Comparison of ENCODE assay signal across 8 mouse cellular contexts in genomic region chr19:31755929-31756792, GRCm38 (mm10). TPM values are rescaled to one million over a fixed set of nuclear protein-coding genes. Genes with fewer than 3 reads are reported as not detected.
DNase-seq lines count a peak whose midpoint lies in the region; ATAC-seq lines count a peak whose summit lies in the region.

No protein-coding gene starts in this region.

- no peak overlapping the region for H3K9ac ChIP-seq in intestine, embryonic 16.5 days (ENCODE audit: low read depth, low read length)
- no peak overlapping the region for H3K9ac ChIP-seq in midbrain, embryonic 13.5 days (replicated peaks)

- H3K27me3 ChIP-seq in intestine, embryonic 16.5 days (replicated peaks; ENCODE audit: control insufficient read depth, insufficient read depth, low read length) = no peaks in the 10 kb centered on the region
- H3K27me3 ChIP-seq in midbrain, embryonic 13.5 days = peaks cover 21% of the 10 kb centered on the region

- no peak overlapping the region for H3K4me3 ChIP-seq in intestine, embryonic 16.5 days (ENCODE audit: low read length)
- H3K4me3 ChIP-seq in midbrain, embryonic 13.5 days (replicated peaks) = no peak overlapping the region

- no peaks in the 10 kb centered on the region for H3K36me3 ChIP-seq in intestine, embryonic 16.5 days (ENCODE audit: control insufficient read depth, insufficient read depth, low read length)
- H3K36me3 ChIP-seq in midbrain, embryonic 13.5 days = no peaks in the 10 kb centered on the region

- no peak overlapping the region for H3K27ac ChIP-seq in intestine, embryonic 16.5 days (ENCODE audit: low read length)
- H3K27ac ChIP-seq in midbrain, embryonic 13.5 days = no peak overlapping the region

- H3K4me2 ChIP-seq in intestine, embryonic 16.5 days (ENCODE audit: low read depth, low read length) = no peak overlapping the region
- no peak overlapping the region for H3K4me2 ChIP-seq in midbrain, embryonic 13.5 days (replicated peaks)

- H3K9me3 ChIP-seq in intestine, embryonic 16.5 days (ENCODE audit: control insufficient read depth, low read length) = no peaks in the 10 kb centered on the region
- H3K9me3 ChIP-seq in midbrain, embryonic 13.5 days = no peaks in the 10 kb centered on the region

- peak; percentile 4 to 10 for DNase-seq in urinary bladder, adult 18-20 months (ENCODE audit: low spot score in 2 of 2)
- DNase-seq in urinary bladder, adult 2 months (ENCODE audit: low spot score) = no peak
- peak; percentile 18 to 60 for DNase-seq in cerebellum, postnatal 36 days
- peak; percentile 55 for DNase-seq in left cerebral cortex, postnatal 4 days
- peak; percentile 20 for DNase-seq in testis, postnatal 14 days (ENCODE audit: low spot score)

- intact Hi-C loops in left cerebral cortex, postnatal 4 days (cut with DNase I) = no loop called here

- 0 out of 2 replicates have a peak, but pooled peaks cover 4% of the 10 kb centered on the region for H3K4me1 ChIP-seq in intestine, embryonic 16.5 days (ENCODE audit: control insufficient read depth, insufficient read depth, low read length)
- H3K4me1 ChIP-seq in midbrain, embryonic 13.5 days (replicated peaks) = no peaks in the 10 kb centered on the region

- ATAC-seq in granulocyte monocyte progenitor cell, adult 5-6 weeks (replicated peaks; ENCODE audit: poor library complexity, severe bottlenecking) = peak; percentile 61
- ATAC-seq in intestine, embryonic 16.5 days = peak; percentile 50
- ATAC-seq in midbrain, embryonic 13.5 days = peak; percentile 78

- 43% methylated on average over 11 of the region's 11 CpGs for WGBS in intestine, embryonic 16.5 days
- WGBS in midbrain, embryonic 13.5 days = 37% methylated on average over 11 of the region's 11 CpGs

RNA-seq across cellular contexts. Expression of gene Prkg1, which starts 8.7 kb away (rescaled TPM):
- polyA plus RNA-seq in urinary bladder, adult 2 months (2012; rRNA removed) = 4.1 and 6.2 TPM in 2 replicates
- total RNA-seq in granulocyte monocyte progenitor cell, adult 5-6 weeks (2014; fragmentation: Nextera tagmentation) = not detected in 2 replicates
- total RNA-seq in granulocyte monocyte progenitor cell, adult 5-6 weeks (2017) = 0.31 TPM in 1 of 2 replicates, not detected in the other
- polyA plus RNA-seq in intestine, embryonic 16.5 days (2015; fragmentation: Nextera tagmentation; extraction: Ambion mirVana) = 6.3 and 6.6 TPM in 2 replicates
- 10 to 100 TPM; 13.5 to 15.5 TPM for total RNA-seq in left cerebral cortex, postnatal 4 days (2021)
- polyA plus RNA-seq in midbrain, embryonic 13.5 days (2015; fragmentation: Nextera tagmentation; extraction: Ambion mirVana) = 3.3 and 3.7 TPM in 2 replicates
